Mouse (Mus musculus) C2C12 (cell line): ENCODE data around the gene Ston2.

Experiments used
- CTCF ChIP-seq: IDR thresholded peaks from one replicate; pipeline ENCODE4 v1.5.1; 2011; ENCODE audit not compliant: control insufficient read depth, insufficient read depth, insufficient read length
- MYOG ChIP-seq: IDR thresholded peaks from one replicate; pipeline ENCODE4 v1.6.1; 2011; ENCODE audit not compliant: control insufficient read depth, insufficient read length; ENCODE audit errors: extremely low read depth

DNA sequence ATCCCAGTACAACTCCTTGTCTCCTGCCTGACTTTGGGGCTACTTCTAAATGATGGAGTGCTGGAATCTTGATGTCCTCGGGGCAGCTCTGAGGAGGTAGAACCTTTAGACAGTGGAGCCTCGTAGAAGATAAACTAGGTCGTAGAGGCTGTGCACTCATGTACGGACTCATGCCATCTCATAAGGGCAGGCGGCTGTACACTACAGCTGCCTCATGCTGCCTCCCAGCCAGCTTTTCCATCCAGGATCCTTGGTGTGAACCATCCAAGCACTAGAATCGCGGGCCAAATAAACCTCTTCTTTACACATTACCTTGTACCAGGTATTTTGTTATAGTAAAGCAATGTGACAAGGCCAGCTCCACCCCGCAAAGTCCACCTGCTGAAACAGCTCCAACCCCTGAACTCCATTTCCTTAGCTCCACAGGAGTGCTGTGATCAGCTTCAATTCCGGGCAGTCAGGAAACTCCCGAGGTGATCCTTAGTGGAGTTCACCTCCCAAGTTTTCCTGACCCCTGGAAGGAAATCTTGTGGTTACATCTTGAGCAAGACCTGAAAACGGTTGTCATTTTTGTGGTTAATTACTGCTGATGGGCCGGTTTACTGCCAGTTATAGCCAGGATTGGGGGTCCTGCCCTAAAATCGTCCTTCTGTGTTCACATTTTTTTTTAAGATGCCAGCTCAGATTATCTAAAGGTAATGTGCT, 36.1 kb downstream of the Ston2 start:
- TF ChIP-seq CTCF (no peak), MYOG (no peak)
